Mouse (Mus musculus) urinary bladder, postnatal 4 days (tissue): ENCODE data around the gene Sox15.

Experiments used
- DNase-seq, 2 experiments: peaks; one replicate each; pipeline ENCODE4 v3.0.0; 2021 to 2022; ENCODE audit warnings: low spot score in 2 of 2

Sox15 gene

DNA sequence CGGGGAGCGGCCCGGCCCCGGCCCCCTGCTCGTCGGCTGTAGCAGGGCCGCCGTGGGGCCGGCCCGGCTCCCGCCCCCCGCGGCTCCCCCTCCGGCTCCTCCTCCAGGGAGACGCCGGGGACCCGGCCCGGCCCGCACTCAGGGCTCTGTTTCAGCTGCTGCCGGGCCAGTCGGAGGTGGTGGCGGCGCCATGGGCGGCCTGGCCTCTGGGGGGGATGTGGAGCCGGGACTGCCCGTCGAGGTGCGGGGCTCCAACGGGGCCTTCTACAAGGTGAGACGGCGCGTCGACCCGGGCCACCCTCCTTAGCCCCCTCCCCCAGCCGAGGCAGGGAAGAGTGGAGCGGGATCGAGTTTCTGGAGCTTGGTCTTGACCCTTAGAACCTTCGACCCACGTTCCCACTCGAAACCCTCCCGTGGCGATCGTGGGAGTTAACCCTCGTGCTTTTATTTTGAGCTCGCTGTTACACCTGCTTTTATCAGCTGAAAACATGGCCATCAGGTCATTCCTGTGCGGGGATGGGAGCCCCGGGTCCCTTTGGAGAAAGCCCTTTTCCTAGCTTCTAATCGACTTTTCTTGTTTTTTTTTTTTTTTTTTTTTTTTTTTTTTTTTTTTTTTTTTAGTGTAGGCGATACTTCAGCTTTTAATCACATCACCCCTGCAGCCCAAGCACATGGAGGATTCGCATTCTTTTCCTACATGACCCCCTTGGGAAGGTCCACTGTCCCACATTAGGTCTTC, 21.8 kb upstream of the Sox15 start:
- peak; percentile 67 to 74 for DNase-seq

DNA sequence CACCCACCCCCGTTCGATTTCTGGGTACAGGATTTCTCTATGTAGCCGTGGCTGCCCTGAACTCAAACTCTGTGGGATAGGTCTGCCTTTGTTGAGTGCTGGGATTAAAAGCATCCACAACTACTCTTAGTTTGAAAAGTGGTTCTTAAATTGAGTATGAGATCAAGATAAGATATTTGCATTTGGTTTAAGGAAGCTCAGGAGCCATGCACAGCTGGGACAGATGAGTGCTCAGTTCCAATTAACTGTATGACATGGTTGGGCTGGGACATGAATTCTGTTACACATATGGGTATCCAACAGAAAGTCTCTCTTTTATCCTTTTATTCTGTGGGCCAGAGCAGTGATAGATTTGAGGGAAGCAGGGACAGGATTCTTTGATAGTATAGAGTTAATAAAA, 19.6 kb upstream of the Sox15 start:
- DNase-seq = no peak

DNA sequence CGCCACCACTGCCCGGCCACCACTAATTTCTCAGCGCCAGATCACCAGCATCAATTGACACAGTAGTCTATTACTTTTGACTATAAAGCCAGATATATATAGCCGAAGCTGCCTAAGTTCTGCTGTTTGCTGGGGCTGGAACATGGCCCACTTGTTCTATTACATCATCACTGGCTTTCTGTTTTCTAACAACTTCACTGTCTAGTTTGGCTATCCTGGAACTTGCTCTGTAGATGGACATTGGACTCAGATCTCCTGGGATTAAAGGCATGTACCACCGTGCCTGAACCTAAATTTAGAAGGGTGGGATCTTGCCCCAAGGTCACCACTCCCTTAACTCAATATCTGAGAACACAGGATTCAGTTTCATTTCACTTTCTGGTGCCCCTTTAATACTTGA, 9.3 kb upstream of the Sox15 start:
- DNase-seq = no peak

DNA sequence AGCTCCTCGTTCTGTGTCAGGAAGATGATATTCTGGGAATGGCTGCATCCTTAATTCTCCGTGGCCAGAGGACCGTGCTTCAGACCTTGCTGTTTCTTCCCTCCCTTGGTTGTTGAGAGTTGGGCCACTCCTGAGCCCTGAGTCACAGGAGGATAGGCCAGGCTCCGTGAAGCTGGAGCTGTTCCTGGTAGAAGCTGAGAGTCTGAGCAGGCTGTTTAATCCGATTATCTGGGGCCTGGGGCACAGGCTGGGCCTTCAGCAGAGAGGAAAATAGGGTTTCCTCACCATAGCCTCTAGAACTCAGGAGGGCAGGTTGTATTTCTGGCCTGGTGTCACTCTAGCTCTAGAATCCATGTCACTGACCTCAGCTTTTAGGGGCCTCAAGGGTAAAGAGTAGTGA, 1.7 kb upstream of the Sox15 start:
- DNase-seq = no peak

DNA sequence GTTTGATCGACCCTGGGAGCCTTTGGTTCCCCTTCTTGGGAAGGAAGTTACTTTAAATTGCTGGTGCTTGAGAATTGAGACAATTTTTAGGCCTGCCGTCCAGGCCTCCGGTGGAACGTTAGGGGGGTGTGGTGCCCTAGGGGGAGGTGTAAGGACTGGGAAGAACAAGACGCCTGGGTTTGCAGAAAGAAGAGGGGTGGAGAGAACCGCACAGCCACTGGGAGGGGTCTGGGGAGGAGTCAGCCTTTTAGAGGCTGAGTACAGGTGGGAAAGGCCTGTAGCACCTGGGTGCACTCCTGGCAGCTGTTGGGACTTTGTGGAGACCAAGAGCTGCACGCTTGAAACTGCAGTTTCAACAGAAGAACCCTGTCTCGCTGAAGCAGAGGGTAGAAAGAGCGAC, 354 bp upstream of the Sox15 start:
- no peak for DNase-seq

DNA sequence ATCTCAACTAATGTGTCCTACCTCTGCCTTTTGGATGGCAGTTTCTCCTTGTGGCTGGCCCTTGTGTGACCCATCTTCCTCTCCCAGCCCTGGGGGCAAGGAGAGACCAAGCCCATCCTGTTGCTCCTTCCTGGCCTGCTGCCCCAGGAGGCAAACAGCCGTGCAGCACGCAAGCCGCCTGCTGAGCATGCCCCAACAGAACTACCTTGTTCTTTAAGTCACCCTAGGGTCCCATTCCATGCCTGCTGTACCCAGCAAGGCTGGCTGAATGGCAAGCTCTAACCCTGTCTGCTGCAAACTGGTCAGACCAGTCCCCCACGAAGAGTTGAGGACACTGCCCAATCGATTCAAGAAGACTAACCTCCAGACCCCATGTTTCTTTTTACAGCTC, 946 bp downstream of the Sox15 start:
- no peak for DNase-seq

DNA sequence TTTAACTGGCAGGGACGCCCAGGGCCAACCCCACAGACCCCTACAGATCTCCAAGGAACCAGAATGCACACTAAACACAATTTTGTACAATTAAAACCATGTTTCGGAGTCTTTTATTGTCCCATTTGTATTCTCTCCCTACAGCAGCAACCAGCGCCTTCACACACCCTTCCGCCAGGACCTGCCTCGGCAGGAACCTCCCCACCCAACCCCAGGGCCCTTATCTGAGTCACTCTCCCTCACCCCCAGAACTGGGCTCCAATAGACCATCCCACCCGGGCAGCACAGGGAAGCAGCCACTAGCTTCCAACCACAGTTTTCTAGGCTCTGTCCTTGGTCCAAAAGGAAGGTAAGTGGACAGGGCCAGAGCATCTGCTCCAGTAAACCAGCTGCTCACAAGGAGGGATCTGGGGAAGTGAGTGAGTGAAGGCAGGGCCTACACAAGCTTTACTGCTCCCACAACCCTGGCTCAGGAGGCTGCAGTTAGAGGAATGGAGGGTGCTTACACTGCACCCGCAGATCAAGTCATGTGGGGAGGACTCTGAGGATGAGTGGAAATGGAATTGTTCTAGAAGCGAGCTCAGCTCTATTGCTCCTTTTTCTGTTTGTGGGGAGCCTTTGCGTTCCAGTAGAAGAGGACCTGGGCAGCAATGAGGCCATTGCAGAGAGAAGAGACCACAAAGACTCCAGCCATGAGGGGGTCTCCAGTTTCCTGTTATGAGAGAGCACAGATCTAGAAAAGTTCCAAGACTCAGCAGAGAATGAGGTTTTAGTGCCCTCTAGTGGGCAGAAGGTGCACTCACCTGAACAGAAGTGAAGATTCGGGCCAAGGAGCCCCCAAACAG, 1.7 kb downstream of the Sox15 start:
- no peak for DNase-seq

DNA sequence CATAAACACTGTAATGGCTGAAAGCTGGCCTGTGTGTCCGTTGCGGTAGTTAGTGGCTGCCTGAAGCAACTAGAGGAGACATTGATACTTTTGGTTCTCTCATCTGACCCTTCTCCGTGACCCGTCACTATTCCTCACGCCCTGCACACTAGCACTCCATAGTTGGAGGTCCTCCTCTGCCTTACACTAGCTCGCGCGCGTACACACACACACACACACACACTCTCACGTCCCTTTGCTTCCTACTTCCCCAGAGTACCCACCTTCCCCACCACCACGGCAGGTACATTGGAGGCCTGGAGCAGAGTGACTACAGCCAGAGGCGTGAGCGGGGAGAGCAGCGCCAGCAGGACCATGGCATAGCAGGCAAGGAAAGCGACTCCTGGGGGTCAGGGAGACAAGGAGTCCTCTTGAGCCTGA, 2.4 kb downstream of the Sox15 start:
- no peak for DNase-seq

DNA sequence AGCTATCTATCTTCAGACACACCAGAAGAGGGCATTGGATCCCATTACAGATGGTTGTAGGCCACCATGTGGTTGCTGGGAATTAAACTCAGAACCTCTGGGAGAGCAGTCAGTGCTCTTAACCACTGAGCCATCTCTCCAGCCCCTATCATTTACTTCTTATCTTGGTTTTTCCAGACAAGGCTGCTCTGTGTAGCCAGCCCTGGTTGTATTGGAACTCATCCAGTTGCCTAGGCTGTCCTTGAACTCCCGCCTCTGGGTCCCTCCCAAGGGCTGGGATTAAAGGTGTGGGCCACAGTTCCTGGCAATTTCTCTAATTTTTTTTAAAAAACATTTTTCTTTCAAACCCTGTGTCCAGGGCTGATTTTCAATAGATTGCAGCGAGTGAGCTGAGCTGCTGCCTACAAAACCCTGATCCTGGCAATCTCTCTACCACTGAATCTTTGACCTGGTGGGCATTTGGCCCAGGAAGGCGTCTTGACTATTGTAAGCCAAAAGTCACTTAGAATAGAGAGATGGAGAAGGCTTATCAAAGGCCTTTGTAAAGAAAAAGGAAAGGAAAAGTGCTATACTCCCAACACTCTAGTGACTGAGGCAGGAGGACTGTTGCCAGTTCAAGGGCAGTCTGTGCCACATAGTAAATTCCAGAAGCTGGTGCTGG, 6.2 kb downstream of the Sox15 start:
- peak in 1 of 2 experiments; percentile 20 for DNase-seq

DNA sequence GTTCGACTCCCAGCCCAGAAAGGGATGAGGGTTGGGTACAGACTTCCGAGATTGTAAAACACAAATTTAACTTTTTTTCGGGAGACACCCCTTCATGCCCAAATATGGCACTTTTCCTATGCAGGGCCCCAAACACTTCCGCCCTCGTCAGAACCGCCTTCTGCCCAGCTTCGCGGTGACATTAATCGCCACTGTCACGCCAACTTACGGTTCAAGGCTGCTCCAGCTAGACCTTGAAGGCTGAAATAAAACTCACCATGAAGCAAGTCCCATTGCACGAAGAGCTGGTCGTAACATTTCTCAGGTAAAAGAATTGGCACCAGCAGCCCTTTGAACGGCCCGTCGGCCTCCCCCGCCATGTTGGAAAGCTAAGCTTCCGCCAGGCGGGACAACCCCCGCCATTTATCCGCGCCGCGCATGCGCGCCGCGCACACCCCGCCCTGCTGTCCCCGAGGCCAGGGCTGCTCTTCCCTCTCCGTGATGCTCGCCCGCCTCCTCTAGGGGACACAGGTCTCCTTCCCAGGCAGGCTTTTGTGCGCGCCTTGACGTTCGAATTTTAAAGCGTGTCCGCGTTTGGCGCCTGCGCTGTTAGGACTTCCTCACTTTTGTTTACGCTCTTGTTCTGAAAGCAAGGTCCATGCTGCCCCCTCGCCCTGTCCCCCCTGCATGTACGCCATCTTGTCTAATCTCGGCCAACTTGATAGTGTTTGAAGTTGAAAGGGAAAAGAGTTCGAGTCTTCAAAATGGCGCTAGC, 7.3 kb downstream of the Sox15 start, which contains the start of gene Mpdu1:
TSS of gene Mpdu1 (minus strand) at position 430 of the 754 bp plus-strand sequence.
- DNase-seq = peak; percentile 93 to 95

DNA sequence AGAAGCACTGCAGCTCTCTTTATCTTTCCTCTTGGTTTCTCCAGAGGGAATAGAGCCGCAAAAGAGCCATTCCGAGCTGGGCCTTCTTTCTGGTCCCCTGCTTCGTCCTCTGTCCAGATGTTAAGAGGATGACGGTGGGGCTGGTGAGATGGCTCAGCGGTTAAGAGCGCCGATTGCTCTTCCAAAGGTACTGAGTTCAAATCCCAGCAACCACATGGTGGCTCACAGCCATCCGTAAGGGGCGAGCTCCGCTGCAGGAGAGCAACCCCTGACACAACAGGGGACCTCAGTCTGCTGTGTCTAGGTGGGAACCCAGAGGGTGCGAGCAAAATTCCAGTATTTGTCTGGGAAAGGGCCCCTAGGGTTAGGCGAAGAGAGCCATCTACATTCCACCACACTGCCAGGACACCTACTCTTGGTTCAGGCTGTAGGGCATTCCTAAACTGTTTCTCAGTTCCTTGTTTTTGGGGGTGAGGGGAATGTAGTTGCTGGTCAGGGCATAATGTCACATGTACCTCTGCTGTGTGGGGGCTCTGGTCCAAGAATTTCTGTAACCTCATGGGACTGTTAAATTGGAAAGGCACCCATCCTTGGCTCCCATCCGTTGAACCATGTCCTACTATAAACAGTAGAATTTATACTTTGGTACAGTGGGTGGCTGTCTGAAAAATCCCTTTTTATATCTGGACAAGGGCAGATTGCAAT, 8.0 kb downstream of the Sox15 start:
- DNase-seq = no peak

DNA sequence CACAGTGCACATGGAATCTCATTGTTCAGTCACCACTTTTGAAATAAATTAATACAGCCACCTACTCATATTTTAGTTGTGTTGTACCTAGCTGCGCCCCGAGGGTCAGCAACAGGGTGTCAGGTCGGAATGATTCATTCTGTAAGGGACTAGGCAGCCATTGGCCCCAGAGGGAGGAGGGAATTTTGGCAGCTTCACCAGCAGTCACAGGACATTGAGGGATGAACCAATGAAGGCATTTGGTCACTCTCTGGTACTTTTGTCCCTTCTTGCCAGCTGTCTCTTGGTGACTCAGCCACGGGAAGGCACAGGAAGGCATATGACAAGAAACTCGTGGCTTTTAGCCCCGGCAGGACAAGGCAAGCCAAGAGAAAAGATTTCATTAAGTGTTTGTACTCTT, 8.7 kb downstream of the Sox15 start:
- DNase-seq = peak in 1 of 2 experiments; percentile 18

DNA sequence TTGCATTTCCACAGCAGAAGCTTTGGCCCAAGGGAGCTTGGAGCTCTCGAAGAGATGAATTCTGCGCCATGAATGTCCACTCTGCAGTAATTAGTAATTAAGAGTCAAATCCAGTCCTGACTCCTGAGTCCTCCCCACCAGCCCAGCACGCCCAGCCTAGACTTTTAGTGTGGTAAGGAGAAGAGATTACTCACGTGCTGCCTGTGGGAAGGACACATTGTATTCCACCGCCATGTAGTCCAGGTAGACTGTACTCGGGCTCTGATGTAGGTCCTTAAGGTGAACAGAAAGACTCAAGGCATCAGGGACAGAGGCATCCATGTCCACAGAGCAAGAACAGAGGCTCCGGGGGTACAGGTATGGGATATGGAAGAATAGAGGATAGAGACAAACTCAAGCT, 9.7 kb downstream of the Sox15 start:
- DNase-seq = no peak

DNA sequence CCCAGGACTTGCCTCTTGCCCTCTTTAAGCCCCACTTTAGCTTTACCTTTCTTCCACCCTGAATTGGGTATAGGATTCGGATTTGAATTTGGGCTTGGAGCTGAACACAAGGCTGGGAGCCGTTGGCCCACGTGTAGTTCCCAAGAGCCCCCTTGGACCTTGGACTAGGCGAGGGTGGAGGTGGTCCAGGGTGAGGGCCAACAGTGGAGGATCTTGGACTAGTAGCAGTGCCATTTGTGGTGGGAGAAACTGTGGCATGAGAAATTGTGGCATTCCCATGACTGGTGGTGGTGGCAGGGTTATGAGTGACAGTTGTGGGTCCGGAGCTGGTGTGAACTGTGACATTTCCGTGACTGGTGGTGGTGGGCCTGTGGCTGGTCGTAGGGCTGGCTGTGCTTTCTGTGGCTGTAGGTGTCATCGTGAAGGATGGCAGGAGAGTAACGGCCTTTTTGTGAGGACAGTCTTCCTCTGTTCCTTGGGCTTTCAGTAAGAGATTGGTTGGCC, 10.4 kb downstream of the Sox15 start:
- DNase-seq = no peak

DNA sequence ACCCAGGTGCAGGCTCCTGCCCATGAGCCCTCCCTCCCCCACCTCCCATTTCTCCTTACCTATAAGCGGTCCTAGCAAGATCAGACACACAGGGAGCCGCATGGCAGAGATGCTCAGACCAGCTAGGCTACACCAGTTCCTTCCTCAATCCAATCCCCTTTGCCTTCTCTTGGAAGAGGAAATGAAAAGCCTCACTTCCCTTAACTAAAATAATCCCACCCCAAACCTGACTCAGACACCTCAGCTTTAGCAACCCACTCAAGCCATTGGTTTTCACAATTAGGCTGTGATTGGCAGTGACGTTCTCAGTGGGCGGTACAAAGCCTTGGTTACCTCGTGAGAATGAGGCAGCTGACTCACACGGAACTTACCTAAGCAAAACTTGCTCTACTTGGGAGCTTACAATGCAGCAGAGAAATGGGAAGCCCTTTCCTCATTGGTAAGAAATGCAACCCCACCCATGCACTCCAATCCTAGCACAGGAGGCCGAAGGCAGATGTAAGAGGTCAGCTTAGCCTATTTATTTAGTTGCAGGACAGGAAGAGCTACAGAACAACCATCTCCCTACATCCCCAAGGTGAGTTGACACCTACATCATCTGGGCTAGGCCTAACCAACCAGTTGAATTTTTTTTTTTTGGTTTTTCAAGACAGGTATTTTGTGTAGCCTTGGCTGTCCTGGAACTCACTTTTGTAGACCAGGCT, 11.0 kb downstream of the Sox15 start, which contains the start of gene Cd68:
TSS of gene Cd68 (minus strand) at position 193 of the 704 bp plus-strand sequence.
- peak; percentile 41 to 63 for DNase-seq

DNA sequence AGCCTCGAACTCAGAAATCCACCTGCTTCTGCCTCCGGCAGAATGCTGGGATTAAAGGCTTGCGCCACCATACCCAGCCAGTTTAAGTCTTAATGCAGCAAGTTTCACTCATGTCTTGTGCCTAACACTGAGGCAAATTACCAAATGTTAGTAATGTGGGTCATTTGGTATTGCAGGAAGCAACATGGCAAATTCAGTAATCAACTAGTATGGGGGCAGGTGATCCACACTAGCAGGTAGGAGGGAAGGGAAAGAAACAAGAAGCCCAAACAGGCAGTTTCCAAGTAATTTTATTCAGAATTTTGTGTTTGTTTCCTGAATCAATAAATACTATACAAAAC, 11.5 kb downstream of the Sox15 start:
- DNase-seq = no peak

DNA sequence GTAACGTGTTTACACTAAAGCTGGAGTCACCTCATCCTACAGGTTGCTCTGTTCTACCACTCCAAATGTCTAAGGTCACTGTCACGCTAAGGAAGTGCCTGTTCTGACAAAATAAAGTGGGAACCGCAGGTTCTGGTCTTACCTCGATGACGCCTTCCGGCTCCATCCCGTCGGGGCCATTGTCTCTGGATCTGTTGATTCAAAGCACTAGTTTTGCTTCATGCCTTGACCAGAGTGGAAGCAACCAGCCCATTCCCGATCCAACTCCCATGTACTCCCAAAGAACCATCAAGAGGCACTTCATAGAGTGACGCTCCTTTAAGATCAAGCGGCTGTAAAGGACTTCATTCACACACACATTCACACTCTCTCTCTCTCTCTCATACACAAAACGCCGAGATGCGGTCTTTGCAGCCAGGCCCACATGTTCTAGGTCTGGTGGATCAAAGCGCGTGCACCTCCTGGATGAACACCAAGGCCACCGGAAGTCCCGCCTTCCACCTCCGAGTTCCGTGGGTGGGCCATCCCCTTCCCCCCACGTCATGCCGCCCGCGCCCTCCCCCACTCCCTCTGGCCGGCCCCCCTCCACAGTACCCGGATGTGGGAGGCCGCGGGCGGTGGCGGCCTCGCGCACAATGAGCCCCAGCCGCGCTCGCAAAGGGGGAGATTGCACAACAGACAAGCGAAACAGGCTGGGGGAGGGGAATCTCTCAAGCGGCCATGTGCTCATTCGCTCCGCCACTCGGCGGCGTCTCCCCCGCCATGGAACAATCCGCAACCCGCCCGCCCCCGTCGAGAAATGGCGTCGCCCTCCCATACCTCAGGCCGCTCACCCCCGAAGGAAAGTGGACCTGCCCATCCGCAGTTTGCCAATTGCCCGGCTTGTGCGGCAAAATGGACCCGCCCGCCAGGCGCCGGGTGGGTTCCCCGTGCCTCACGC, 15.9 kb downstream of the Sox15 start:
- peak; percentile 94 to 96 for DNase-seq

DNA sequence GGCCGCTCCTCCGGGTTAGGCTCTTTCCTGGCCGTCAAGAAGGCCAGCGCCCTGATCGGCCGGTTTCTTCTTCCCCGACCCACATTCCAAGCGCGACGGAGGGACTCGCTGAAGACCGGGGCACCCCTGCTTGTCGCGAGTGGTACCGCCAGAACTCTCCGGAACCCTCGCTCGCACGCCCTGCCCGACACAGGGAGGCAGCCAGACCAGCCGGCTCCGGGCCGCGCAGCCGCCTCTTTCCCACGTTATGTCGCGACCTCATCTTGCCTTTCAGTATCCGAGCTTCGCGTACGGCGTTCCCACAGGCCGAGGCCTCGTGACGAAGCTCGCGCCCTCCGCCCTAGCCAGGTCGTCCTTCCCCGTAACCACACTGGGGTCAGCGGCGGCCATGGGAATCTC, 16.6 kb downstream of the Sox15 start:
- DNase-seq = no peak

DNA sequence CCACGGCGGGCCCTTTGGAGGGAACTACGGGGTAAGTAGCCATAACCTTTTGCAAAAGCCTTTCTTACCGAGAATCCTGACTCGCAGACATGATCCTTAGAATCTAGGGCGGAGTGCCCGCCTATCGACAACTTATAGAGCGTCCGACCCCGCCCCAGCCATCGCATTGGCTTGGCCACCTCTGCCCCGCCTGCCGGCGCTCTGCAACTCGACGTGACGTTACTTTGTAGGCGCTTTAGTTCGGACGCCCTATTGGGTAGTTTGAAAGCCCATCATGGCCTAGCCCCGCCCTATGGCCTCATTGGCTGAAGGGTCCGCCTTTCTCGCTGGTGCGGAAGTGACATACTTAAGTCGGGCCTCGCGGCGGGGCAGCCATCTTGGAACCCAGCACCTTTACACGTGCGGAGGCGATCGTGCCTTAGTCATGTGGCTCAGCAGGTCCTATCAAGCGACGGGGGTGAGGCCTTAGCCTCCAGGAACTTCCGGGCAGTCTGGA, 17.1 kb downstream of the Sox15 start, which contains the start of gene Eif4a1:
TSS of gene Eif4a1 (minus strand) at position 213 of the 496 bp plus-strand sequence.
- peak; percentile 100 for DNase-seq
